In genomic region chr9:53575721-53576120, GRCm38 (mm10) we compare ENCODE assay signal across 26 mouse cellular contexts. TPM values are rescaled to one million over a fixed set of nuclear protein-coding genes. Genes with fewer than 3 reads are reported as not detected.
DNase-seq lines count a peak whose midpoint lies in the region; ATAC-seq and TF ChIP-seq lines count a peak whose summit lies in the region.
"Had no signal": no experiment of that assay in that cellular context is flagged by ENCODE, and none has a peak within 500 bp of the region (broad histone marks: within the 10 kb centered on the region; RNA-seq: fewer than 3 reads in every experiment).

No protein-coding gene starts in this region.

- intact Hi-C loops in left cerebral cortex, postnatal 36 days (cut with DNase I) = no loop called here

- no peak overlapping the region for H3K4me2 ChIP-seq in lung, postnatal 0 days (replicated peaks; ENCODE audit: low read depth, low read length)
- H3K4me2 ChIP-seq in embryonic facial prominence, embryonic 14.5 days (ENCODE audit: low read depth, low read length) = no peak overlapping the region
- no peak overlapping the region for H3K4me2 ChIP-seq in limb, embryonic 15.5 days
- H3K4me2 ChIP-seq: embryonic facial prominence, embryonic 12.5 days; heart, embryonic 12.5 days; heart, embryonic 15.5 days; hindbrain, embryonic 13.5 days had no signal

- ATAC-seq in lung, postnatal 0 days = peak; percentile 23; the same call in 1 of the 2 replicates
- ATAC-seq in embryonic facial prominence, embryonic 14.5 days (ENCODE audit: low read depth) = no peak
- ATAC-seq in limb, embryonic 15.5 days (ENCODE audit: insufficient number of reproducible peaks, low FRiP score, low TSS enrichment, low read depth) = no peak
- ATAC-seq: activated CD4-positive, CD25-positive, alpha-beta regulatory T cell, adult 4 months; CD4-positive, CD25-positive, alpha-beta regulatory T cell, adult 4 months; forebrain, embryonic 14.5 days; forebrain, postnatal 0 days; hindbrain, embryonic 16.5 days had no signal

- H3K9me3 ChIP-seq in lung, postnatal 0 days (ENCODE audit: low read length) = no peaks in the 10 kb centered on the region
- no peaks in the 10 kb centered on the region for H3K9me3 ChIP-seq in embryonic facial prominence, embryonic 14.5 days (ENCODE audit: control insufficient read depth, low read length)
- H3K9me3 ChIP-seq in limb, embryonic 15.5 days = no peaks in the 10 kb centered on the region
- H3K9me3 ChIP-seq: embryonic facial prominence, embryonic 12.5 days; heart, embryonic 12.5 days; heart, embryonic 15.5 days; hindbrain, embryonic 10.5 days; hindbrain, embryonic 13.5 days had no signal

- no peak overlapping the region for H3K4me3 ChIP-seq in lung, postnatal 0 days (ENCODE audit: low read depth, low read length)
- no peak overlapping the region for H3K4me3 ChIP-seq in embryonic facial prominence, embryonic 14.5 days (ENCODE audit: low read depth, low read length)
- no peak overlapping the region for H3K4me3 ChIP-seq in limb, embryonic 15.5 days
- H3K4me3 ChIP-seq: embryonic facial prominence, embryonic 12.5 days; gastrocnemius, adult 2 months; heart, embryonic 12.5 days; heart, embryonic 15.5 days; hindbrain, embryonic 10.5 days; hindbrain, embryonic 13.5 days had no signal

- peaks cover 14% of the 10 kb centered on the region; the same call in 1 of the 2 replicates for H3K36me3 ChIP-seq in lung, postnatal 0 days (ENCODE audit: insufficient read depth, low read length)
- H3K36me3 ChIP-seq in embryonic facial prominence, embryonic 14.5 days (ENCODE audit: control insufficient read depth, insufficient read depth, low read length) = peaks cover 57% of the 10 kb centered on the region
- H3K36me3 ChIP-seq in limb, embryonic 15.5 days = peaks cover 58% of the 10 kb centered on the region

- H3K4me1 ChIP-seq in lung, postnatal 0 days (ENCODE audit: insufficient read depth, low read depth, low read length) = no peaks in the 10 kb centered on the region
- no peaks in the 10 kb centered on the region for H3K4me1 ChIP-seq in embryonic facial prominence, embryonic 14.5 days (ENCODE audit: control insufficient read depth, insufficient read depth, low read length)
- no peaks in the 10 kb centered on the region for H3K4me1 ChIP-seq in limb, embryonic 15.5 days
- H3K4me1 ChIP-seq: embryonic facial prominence, embryonic 12.5 days; heart, embryonic 12.5 days; heart, embryonic 15.5 days; hindbrain, embryonic 10.5 days; hindbrain, embryonic 13.5 days had no signal

- TF ChIP-seq CTCF in lung, postnatal 0 days (IDR thresholded peaks at IDR 0.05) = no peak

- 56% methylated on average over 5 of the region's 5 CpGs for WGBS in lung, postnatal 0 days
- WGBS in embryonic facial prominence, embryonic 14.5 days = 50% methylated on average over 5 of the region's 5 CpGs
- 64% methylated on average over 5 of the region's 5 CpGs for WGBS in limb, embryonic 15.5 days

- H3K27ac ChIP-seq in lung, postnatal 0 days (ENCODE audit: low read length) = no peak overlapping the region
- H3K27ac ChIP-seq in embryonic facial prominence, embryonic 14.5 days (replicated peaks; ENCODE audit: low read depth, low read length) = peak overlapping the region; percentile 48
- 0 out of 2 replicates have a peak overlapping the region, but pooled peaks have one; percentile 38 for H3K27ac ChIP-seq in limb, embryonic 15.5 days
- H3K27ac ChIP-seq: embryonic facial prominence, embryonic 12.5 days; gastrocnemius, adult 2 months; heart, embryonic 15.5 days; hindbrain, embryonic 10.5 days; hindbrain, embryonic 13.5 days had no signal

- no peaks in the 10 kb centered on the region for H3K27me3 ChIP-seq in lung, postnatal 0 days (replicated peaks; ENCODE audit: insufficient read depth, low read length)
- H3K27me3 ChIP-seq in embryonic facial prominence, embryonic 14.5 days (replicated peaks; ENCODE audit: control insufficient read depth, insufficient read depth, low read length) = no peaks in the 10 kb centered on the region
- no peaks in the 10 kb centered on the region for H3K27me3 ChIP-seq in limb, embryonic 15.5 days
- H3K27me3 ChIP-seq: embryonic facial prominence, embryonic 12.5 days; heart, embryonic 12.5 days; heart, embryonic 15.5 days; hindbrain, embryonic 13.5 days had no signal

- DNase-seq in lung, postnatal 0 days (ENCODE audit: low spot score) = peak; percentile 33
- DNase-seq in lung, postnatal 14 days = no peak
- DNase-seq in embryonic facial prominence, embryonic 14.5 days (ENCODE audit: low spot score) = peak; percentile 75
- no peak for DNase-seq in heart, adult 8-10 months (ENCODE audit: low spot score)
- no peak for DNase-seq in left cerebral cortex, postnatal 36 days (ENCODE audit: low spot score in 2 of 2)
- DNase-seq: adrenal gland, adult 8-10 months; adrenal gland, postnatal 36 days; cerebellum, adult 18-20 months; cerebellum, adult 9-10 months; cerebellum, postnatal 14 days; forebrain, postnatal 0 days; gastrocnemius, adult 2 months; gastrocnemius, postnatal 14 days; heart, adult 11 months; heart, postnatal 10 days; heart, postnatal 36 days had no signal

- TF ChIP-seq EP300 in lung, postnatal 0 days (IDR thresholded peaks at IDR 0.05) = no peak

- H3K9ac ChIP-seq in lung, postnatal 0 days (replicated peaks; ENCODE audit: low read depth) = no peak overlapping the region
- no peak overlapping the region for H3K9ac ChIP-seq in embryonic facial prominence, embryonic 14.5 days (ENCODE audit: low read depth, low read length)
- H3K9ac ChIP-seq in limb, embryonic 15.5 days = no peak overlapping the region
- H3K9ac ChIP-seq: embryonic facial prominence, embryonic 12.5 days; forebrain, postnatal 0 days; heart, embryonic 12.5 days; heart, embryonic 15.5 days; hindbrain, embryonic 13.5 days had no signal

RNA-seq across cellular contexts. Expression of gene Acat1, which starts 34.5 kb away (rescaled TPM):
- polyA plus RNA-seq in lung, postnatal 0 days (2015; fragmentation: Nextera tagmentation; extraction: Ambion mirVana) = 65.7 and 66.6 TPM in 2 replicates
- 184 and 194 TPM in 2 replicates for polyA plus RNA-seq in embryonic facial prominence, embryonic 14.5 days (2014; fragmentation: Nextera tagmentation; extraction: Ambion mirVana)
- polyA plus RNA-seq in limb, embryonic 15.5 days (2015; fragmentation: Nextera tagmentation; extraction: Ambion mirVana) = 157 and 172 TPM in 2 replicates
- total RNA-seq in heart, adult 8-10 months (2022) = 100 to 1,000 TPM; 313 to 403 (median 351) TPM
- total RNA-seq in left cerebral cortex, postnatal 36 days (2021) = 10 to 100 TPM; 49.8 to 53.4 TPM

RNA-seq across cellular contexts. Expression of gene Npat, which starts 38.9 kb away (rescaled TPM):
- 6.8 and 7.9 TPM in 2 replicates for polyA plus RNA-seq in lung, postnatal 0 days (2015; fragmentation: Nextera tagmentation; extraction: Ambion mirVana)
- 20.6 and 22.6 TPM in 2 replicates for polyA plus RNA-seq in embryonic facial prominence, embryonic 14.5 days (2014; fragmentation: Nextera tagmentation; extraction: Ambion mirVana)
- 16.4 and 16.7 TPM in 2 replicates for polyA plus RNA-seq in limb, embryonic 15.5 days (2015; fragmentation: Nextera tagmentation; extraction: Ambion mirVana)
- total RNA-seq in heart, adult 8-10 months (2022) = 1 to 10 TPM; 5.3 to 7.7 (median 6.9) TPM
- total RNA-seq in left cerebral cortex, postnatal 36 days (2021) = 10 to 100 TPM; 16.7 to 19.9 TPM

RNA-seq across cellular contexts. Expression of gene Atm, which starts 39.2 kb away (rescaled TPM):
- polyA plus RNA-seq in lung, postnatal 0 days (2015; fragmentation: Nextera tagmentation; extraction: Ambion mirVana) = 3.5 and 4.6 TPM in 2 replicates
- polyA plus RNA-seq in embryonic facial prominence, embryonic 14.5 days (2014; fragmentation: Nextera tagmentation; extraction: Ambion mirVana) = 10.9 and 12.8 TPM in 2 replicates
- 11.3 and 11.6 TPM in 2 replicates for polyA plus RNA-seq in limb, embryonic 15.5 days (2015; fragmentation: Nextera tagmentation; extraction: Ambion mirVana)
- total RNA-seq in heart, adult 8-10 months (2022) = 10 to 100 TPM in 3 of 4 experiments, 1 to 10 TPM in 1; 9.6 to 12.9 (median 10.8) TPM
- 10 to 100 TPM; 13.2 to 18.5 TPM for total RNA-seq in left cerebral cortex, postnatal 36 days (2021)

Comparison
In these comparisons a context has a peak if more than half of its experiments do, and no peak if none do; other contexts are left out.
1. DNase-seq: peak in lung, postnatal 0 days (single experiment) and embryonic facial prominence, embryonic 14.5 days (single experiment); none in lung, postnatal 14 days (single experiment), heart, adult 8-10 months (single experiment) and left cerebral cortex, postnatal 36 days (0 of 2).